Mouse (Mus musculus) liver, adult 2 months (tissue): ENCODE measurements around the gene Ccdc148.

ENCODE experiments used
- CTCF ChIP-seq: fragments of 200-500 bp; IDR thresholded peaks from 2 replicates; pipeline ENCODE4 v1.5.1; 2011; ENCODE audit warnings: low read depth, low read length, control low read depth
- POLR2A ChIP-seq: fragments of 200-500 bp; IDR thresholded peaks from 2 replicates; pipeline ENCODE4 v1.6.1; 2011; ENCODE audit warnings: low read length, control low read depth; ENCODE audit not compliant: insufficient read depth; ENCODE audit errors: extremely low read depth

DNA sequence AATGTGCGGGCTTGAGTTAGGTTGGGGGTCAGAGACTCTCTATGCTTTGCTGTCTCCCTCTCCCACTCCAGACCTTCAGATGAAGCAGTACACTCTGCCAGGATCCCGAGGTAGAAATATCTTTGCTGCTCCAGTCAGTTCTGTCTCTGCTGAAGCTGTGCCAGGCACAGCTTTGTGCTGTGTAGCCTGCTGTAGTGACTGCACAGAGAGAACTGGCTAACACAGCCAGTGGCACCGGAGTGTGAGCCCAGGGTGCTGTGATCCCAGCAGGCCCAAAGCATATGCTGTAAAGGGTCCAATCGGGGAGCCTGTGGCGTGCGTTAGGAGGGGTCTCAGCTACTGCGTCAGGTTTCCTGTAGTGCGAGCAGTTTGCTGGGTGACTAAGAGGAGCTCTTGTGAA lies 27.8 kb upstream of the Ccdc148 start:
- TF ChIP-seq CTCF (no peak), POLR2A (no peak)
